Mouse (Mus musculus) kidney, embryonic 15.5 days (tissue): ENCODE measurements around the gene Fgd4. TPM values are rescaled to one million over a fixed set of nuclear protein-coding genes. Genes with fewer than 3 reads are reported as not detected.
"Not testable (repeated sequence)": the region's sequence is repeated elsewhere in the genome, so short reads cannot be mapped to it uniquely, and the experiment has no call there.

Experiments used
- ATAC-seq: fragments of 200-750 bp; cut with Nextera tagmentation; replicated peaks from 2 replicates; pipeline ENCODE4 v1.8.0; 2017; ENCODE audit warnings: moderate TSS enrichment; ENCODE audit not compliant: low FRiP score
- H3K27ac ChIP-seq: fragments of 300-500 bp; sonication (generic); 2 replicates; pipeline ENCODE4 v1.5.1; 2015; ENCODE audit warnings: mild to moderate bottlenecking, inconsistent platforms
- H3K27me3 ChIP-seq: fragments of 300-500 bp; sonication (generic); 2 replicates; pipeline ENCODE4 v1.6.1; 2015; ENCODE audit warnings: inconsistent platforms
- H3K36me3 ChIP-seq: fragments of 300-500 bp; sonication (generic); 2 replicates; pipeline ENCODE4 v1.6.1; 2015; ENCODE audit warnings: inconsistent platforms
- H3K4me1 ChIP-seq: fragments of 300-500 bp; sonication (generic); 2 replicates; pipeline ENCODE4 v1.6.1; 2015; ENCODE audit warnings: inconsistent platforms
- H3K4me2 ChIP-seq: fragments of 300-500 bp; sonication (generic); 2 replicates; pipeline ENCODE4 v1.6.1; 2015; ENCODE audit warnings: moderate library complexity, mild to moderate bottlenecking, inconsistent platforms
- H3K4me3 ChIP-seq: fragments of 300-500 bp; sonication (generic); replicated peaks from 2 replicates; pipeline ENCODE4 v1.5.1; 2015; ENCODE audit warnings: mild to moderate bottlenecking, inconsistent platforms
- H3K9ac ChIP-seq: fragments of 300-500 bp; sonication (generic); 2 replicates; pipeline ENCODE4 v1.6.1; 2015; ENCODE audit warnings: mild to moderate bottlenecking, inconsistent platforms
- H3K9me3 ChIP-seq: fragments of 300-500 bp; sonication (generic); replicated peaks from 2 replicates; pipeline ENCODE4 v1.6.1; 2016; ENCODE audit warnings: inconsistent platforms
- WGBS: fragments of 180-500 bp; shearing (Covaris S2); methylation state at CpG from one replicate; pipeline ENCODE4 v1.1.7; 2015; ENCODE audit warnings: mixed read lengths; 5-methylcytosine and 5-hydroxymethylcytosine counted together
- polyA plus RNA-seq: library from polyadenylated mRNA; unstranded; fragments of >200 nt; fragmentation: Nextera tagmentation; extraction: Ambion mirVana; gene quantifications from 2 replicates; pipeline ENCODE4 v1.2.1, GENCODE M21; 2015

The Fgd4 gene
- polyA plus RNA-seq, 1 experiment from 2014 or later = 14.8 TPM

- ATAC-seq = no peak
- 73% methylated on average over 2 of the region's 2 CpGs for WGBS
Measured at GRCm38 (mm10) chr16:16535232-16535631, 65.1 kb downstream of the Fgd4 start.

GRCm38 (mm10) chr16:16528014-16528413 is 72.3 kb downstream of the Fgd4 start:
- peaks cover 23% of the 10 kb centered on the region for H3K4me1 ChIP-seq
- H3K4me3 ChIP-seq = no peak overlapping the region
- peak; percentile 74; the same call in 1 of the 2 replicates for ATAC-seq
- no peaks in the 10 kb centered on the region for H3K9me3 ChIP-seq
- 66% methylated on average over 3 of the region's 3 CpGs for WGBS
- no peak overlapping the region for H3K4me2 ChIP-seq
- H3K27me3 ChIP-seq = no peaks in the 10 kb centered on the region
- H3K36me3 ChIP-seq = no peaks in the 10 kb centered on the region
- no peak overlapping the region for H3K9ac ChIP-seq
- no peak overlapping the region for H3K27ac ChIP-seq

More at GRCm38 (mm10) chr16:16535232-16535631, 65.1 kb downstream of the Fgd4 start:
- Histone ChIP-seq H3K4me2 (no peak overlapping the region), H3K27me3 (no peaks in the 10 kb centered on the region), H3K4me3 (no peak overlapping the region), H3K9me3 (no peaks in the 10 kb centered on the region), H3K9ac (no peak overlapping the region), H3K4me1 (no peaks in the 10 kb centered on the region), H3K27ac (no peak overlapping the region), H3K36me3 (no peaks in the 10 kb centered on the region)

DNA sequence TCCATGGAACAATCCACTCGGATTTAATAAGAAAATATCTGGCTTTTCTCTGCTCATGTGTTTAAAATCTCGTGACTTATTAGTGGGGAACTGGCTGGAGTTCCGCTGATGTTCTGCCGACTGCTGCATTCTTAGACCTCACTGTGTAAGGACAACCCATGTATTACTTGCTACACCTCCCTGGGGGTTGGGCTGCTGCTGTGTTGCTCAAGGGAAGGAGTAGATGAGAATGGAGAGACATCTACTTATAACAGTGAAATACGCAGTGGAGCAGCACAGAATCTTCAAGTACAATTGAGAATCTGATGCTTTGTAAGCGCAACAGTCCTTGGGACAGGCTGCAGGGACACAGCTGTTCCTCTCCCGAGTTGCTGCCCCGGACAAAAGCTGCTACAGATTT is 73.1 kb downstream of the Fgd4 start:
- 55% methylated on average over 8 of the region's 8 CpGs for WGBS
- ATAC-seq = peak; percentile 73; the same call in 1 of the 2 replicates
- H3K27ac ChIP-seq = peak overlapping the region; percentile 67
- no peak overlapping the region for H3K9ac ChIP-seq
- H3K4me1 ChIP-seq = peaks cover 23% of the 10 kb centered on the region
- no peaks in the 10 kb centered on the region for H3K27me3 ChIP-seq
- H3K36me3 ChIP-seq = no peaks in the 10 kb centered on the region
- peak overlapping the region; percentile 34 for H3K4me2 ChIP-seq
- H3K9me3 ChIP-seq = no peaks in the 10 kb centered on the region
- 0 out of 2 replicates have a peak overlapping the region, but pooled peaks have one; percentile 6 for H3K4me3 ChIP-seq

DNA sequence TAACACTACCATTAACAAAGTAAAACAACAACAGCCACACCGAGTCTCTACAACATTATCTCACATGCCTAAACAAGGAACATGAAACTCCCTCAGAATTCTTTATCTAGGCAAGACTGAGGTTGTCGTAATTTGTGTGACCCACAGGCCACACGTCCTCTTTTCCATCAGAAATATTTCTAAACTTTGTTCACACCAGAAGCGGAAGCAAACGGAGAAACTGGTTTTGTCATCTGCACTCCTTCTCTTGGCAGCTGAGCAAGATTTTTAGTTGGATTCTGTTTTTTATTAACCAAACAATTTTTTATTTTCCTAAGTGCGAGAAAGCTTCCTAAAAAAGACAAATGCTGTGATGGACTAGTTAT is 73.6 kb downstream of the Fgd4 start:
- H3K4me3 ChIP-seq = no peak overlapping the region; the same call in 1 of the 2 replicates
- no peaks in the 10 kb centered on the region for H3K9me3 ChIP-seq
- peak overlapping the region; percentile 34 for H3K4me2 ChIP-seq
- H3K27me3 ChIP-seq = no peaks in the 10 kb centered on the region
- H3K9ac ChIP-seq = no peak overlapping the region
- H3K36me3 ChIP-seq = no peaks in the 10 kb centered on the region
- ATAC-seq = no peak
- H3K4me1 ChIP-seq = peaks cover 23% of the 10 kb centered on the region
- peak overlapping the region; percentile 67 for H3K27ac ChIP-seq
- WGBS = 43% methylated on average over 6 of the region's 6 CpGs

- no peaks in the 10 kb centered on the region for H3K9me3 ChIP-seq
- 67% methylated on average over 6 of the region's 6 CpGs for WGBS
- no peak overlapping the region for H3K9ac ChIP-seq
- no peak overlapping the region; the same call in 1 of the 2 replicates for H3K4me3 ChIP-seq
- H3K4me2 ChIP-seq = peak overlapping the region; percentile 34
- no peaks in the 10 kb centered on the region for H3K36me3 ChIP-seq
- peak overlapping the region; percentile 67 for H3K27ac ChIP-seq
- no peaks in the 10 kb centered on the region for H3K27me3 ChIP-seq
- peaks cover 23% of the 10 kb centered on the region for H3K4me1 ChIP-seq
- no peak for ATAC-seq
Measured at GRCm38 (mm10) chr16:16526097-16526740, 74.1 kb downstream of the Fgd4 start.

GRCm38 (mm10) chr16:16525266-16525904 is 75.0 kb downstream of the Fgd4 start:
- Histone ChIP-seq H3K36me3 (no peaks in the 10 kb centered on the region), H3K4me2 (no peak overlapping the region), H3K4me1 (peaks cover 23% of the 10 kb centered on the region), H3K4me3 (no peak overlapping the region), H3K9me3 (no peaks in the 10 kb centered on the region), H3K9ac (no peak overlapping the region), H3K27me3 (no peaks in the 10 kb centered on the region), H3K27ac (peak overlapping the region; percentile 18; the same call in 1 of the 2 replicates)
- 64% methylated on average over 3 of the region's 3 CpGs for WGBS
- ATAC-seq = no peak

DNA sequence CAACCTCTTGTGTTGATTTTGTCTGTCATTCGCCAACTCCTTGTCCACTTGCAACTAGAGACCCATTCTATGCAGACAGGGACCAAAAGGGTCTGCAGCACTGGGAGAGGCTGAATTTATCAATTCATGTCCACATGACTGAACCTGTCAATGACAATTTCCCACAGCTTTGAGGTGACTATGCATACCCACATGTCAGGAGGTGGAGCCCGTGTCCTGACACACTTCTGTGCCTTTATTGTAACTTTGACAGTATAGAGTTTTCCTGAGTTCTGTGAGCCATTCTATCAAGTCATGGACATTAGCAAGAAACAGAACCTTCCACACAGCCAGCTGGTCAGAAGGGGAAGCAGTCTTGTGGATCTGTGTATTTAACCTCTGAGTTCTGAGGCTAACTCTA is 76.7 kb downstream of the Fgd4 start:
- H3K27me3 ChIP-seq = no peaks in the 10 kb centered on the region
- no peak overlapping the region for H3K9ac ChIP-seq
- no peak for ATAC-seq
- H3K4me1 ChIP-seq = peaks cover 23% of the 10 kb centered on the region
- 87% methylated on average over 2 of the region's 2 CpGs for WGBS
- H3K27ac ChIP-seq = no peak overlapping the region
- H3K4me2 ChIP-seq = no peak overlapping the region
- H3K9me3 ChIP-seq = no peaks in the 10 kb centered on the region
- H3K4me3 ChIP-seq = no peak overlapping the region
- H3K36me3 ChIP-seq = no peaks in the 10 kb centered on the region

DNA sequence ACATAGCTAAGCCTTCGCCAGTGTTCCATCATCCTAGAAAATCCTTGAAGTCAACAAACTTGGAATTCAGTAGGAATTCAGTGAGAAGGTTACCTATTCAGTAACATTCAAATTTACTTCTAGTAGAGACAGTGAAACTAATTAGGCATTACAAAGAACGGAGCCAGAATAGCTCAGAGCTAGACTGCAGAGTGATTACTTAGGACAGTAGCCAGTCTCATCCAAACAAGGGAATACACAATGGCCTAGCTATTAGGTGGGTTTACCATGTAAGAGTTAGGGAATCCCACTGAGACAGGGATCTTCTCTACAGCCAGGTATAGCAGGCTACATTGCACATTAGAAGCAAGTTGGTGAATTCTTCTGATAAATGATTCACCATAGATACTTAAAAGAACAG is 77.5 kb downstream of the Fgd4 start:
- not testable (repeated sequence) for ATAC-seq, H3K4me2 ChIP-seq, H3K9me3 ChIP-seq, H3K27me3 ChIP-seq, H3K4me3 ChIP-seq, H3K9ac ChIP-seq, H3K27ac ChIP-seq, H3K36me3 ChIP-seq
- H3K4me1 ChIP-seq = peaks cover 19% of the 10 kb centered on the region
- WGBS = 76% methylated on average over 2 of the region's 2 CpGs

DNA sequence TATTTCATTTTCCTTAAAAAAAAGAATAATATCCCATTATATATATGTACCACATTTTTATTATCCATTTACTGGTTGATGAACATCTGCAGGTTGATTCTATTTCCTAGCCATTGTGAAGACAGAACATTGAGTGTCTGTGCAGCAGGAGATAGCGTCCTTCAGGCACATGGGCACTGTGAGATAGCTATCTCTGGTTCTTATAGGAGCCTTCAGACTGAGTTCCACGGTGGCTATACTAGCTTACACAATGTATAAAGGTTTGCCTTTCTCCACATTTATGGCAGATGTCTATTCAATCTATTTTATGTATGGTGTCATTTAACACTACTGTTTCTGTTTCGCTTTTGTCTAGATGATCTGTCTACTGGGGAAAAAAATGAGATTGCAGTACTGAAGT is 98.9 kb downstream of the Fgd4 start:
- Histone ChIP-seq H3K4me3 (no peak overlapping the region), H3K9ac (no peak overlapping the region), H3K27me3 (no peaks in the 10 kb centered on the region), H3K4me2 (no peak overlapping the region), H3K36me3 (no peaks in the 10 kb centered on the region), H3K9me3 (no peaks in the 10 kb centered on the region), H3K27ac (no peak overlapping the region), H3K4me1 (no peaks in the 10 kb centered on the region)
- WGBS = 88% methylated on average over 3 of the region's 3 CpGs
- no peak for ATAC-seq

- H3K4me1 ChIP-seq = no peaks in the 10 kb centered on the region
- no peaks in the 10 kb centered on the region for H3K9me3 ChIP-seq
- no peak overlapping the region for H3K9ac ChIP-seq
- H3K4me3 ChIP-seq = no peak overlapping the region
- no peak overlapping the region for H3K27ac ChIP-seq
- ATAC-seq = no peak
- H3K27me3 ChIP-seq = no peaks in the 10 kb centered on the region
- 78% methylated on average over 2 of the region's 2 CpGs for WGBS
- H3K4me2 ChIP-seq = no peak overlapping the region
- no peaks in the 10 kb centered on the region for H3K36me3 ChIP-seq
Measured at GRCm38 (mm10) chr16:16500926-16501325, 99.4 kb downstream of the Fgd4 start.

- Histone ChIP-seq H3K9ac (no peak overlapping the region), H3K9me3 (no peaks in the 10 kb centered on the region), H3K36me3 (no peaks in the 10 kb centered on the region), H3K27ac (no peak overlapping the region), H3K4me1 (no peaks in the 10 kb centered on the region), H3K4me3 (no peak overlapping the region), H3K4me2 (no peak overlapping the region), H3K27me3 (no peaks in the 10 kb centered on the region)
- no peak for ATAC-seq
Measured at GRCm38 (mm10) chr16:16498798-16499197, 101.6 kb downstream of the Fgd4 start.

DNA sequence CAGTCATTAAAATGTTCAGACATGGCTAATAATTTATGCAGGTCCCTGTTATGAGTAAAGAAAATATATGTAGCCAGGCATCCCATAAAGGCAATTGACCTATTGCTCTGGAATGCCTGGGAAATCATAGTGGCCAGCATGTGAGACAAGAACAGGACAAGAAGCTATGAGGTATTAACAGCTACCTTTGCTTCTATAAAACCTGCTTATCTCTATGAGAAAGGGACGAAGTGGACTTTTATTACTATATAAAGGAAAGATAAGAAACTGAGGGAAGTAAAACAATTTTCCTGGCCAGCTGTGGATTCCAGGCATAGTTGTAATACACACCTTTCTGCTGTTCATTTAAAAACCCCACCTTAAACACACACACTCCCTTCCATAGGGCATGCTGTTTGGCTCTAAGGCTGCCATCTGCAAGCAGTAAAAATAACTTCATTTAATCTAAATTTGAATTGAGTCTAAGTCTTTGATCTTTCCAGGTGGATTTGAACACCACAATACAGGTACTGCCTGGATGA is 114.8 kb downstream of the Fgd4 start:
- no peaks in the 10 kb centered on the region for H3K4me1 ChIP-seq
- H3K27ac ChIP-seq = no peak overlapping the region
- peaks cover 13% of the 10 kb centered on the region for H3K36me3 ChIP-seq
- no peaks in the 10 kb centered on the region for H3K9me3 ChIP-seq
- H3K4me3 ChIP-seq = no peak overlapping the region
- WGBS = 77% methylated on average over 1 of the region's 1 CpGs
- no peaks in the 10 kb centered on the region for H3K27me3 ChIP-seq
- H3K9ac ChIP-seq = no peak overlapping the region
- no peak for ATAC-seq
- H3K4me2 ChIP-seq = no peak overlapping the region
